Mouse (Mus musculus): ENCODE measurements around the gene Itgb2l.

DNA sequence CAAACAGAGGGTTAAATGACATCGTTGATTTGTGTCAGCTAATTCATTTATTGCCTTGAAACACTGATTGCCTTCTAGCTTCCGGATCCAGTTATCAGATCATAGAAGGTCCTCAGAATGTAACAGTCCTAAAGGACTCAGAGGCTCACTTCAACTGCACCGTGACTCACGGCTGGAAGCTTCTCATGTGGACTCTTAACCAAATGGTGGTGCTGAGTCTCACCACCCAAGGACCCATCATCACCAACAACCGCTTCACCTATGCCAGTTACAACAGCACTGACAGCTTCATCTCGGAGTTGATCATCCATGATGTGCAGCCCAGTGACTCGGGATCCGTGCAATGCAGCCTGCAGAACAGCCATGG, 70.7 kb downstream of the Itgb2l start:
- TF ChIP-seq GATA1 (IDR thresholded peaks at IDR 0.05; ENCODE audit: low read length) (no peak), TAL1 (IDR thresholded peaks at IDR 0.05; ENCODE audit: low read length) (no peak)

Measured in erythroblast, embryonic 14.5 days (primary cell).